Mouse (Mus musculus): ENCODE data around the gene Grsf1. TPM values are rescaled to one million over a fixed set of nuclear protein-coding genes. Genes with fewer than 3 reads are reported as not detected.

Grsf1 gene
- polyA plus RNA-seq, 1 experiment, result 60.7 TPM

- 28% methylated on average over 6 of the region's 6 CpGs for WGBS
Observed at GRCm38 (mm10) chr5:88679341-88679740, 3.4 kb upstream of the Grsf1 start.

GRCm38 (mm10) chr5:88678929-88679328 is 3.0 kb upstream of the Grsf1 start:
- no peak for DNase-seq
- TF ChIP-seq CTCF (conservative IDR thresholded peaks at IDR 0.05; ENCODE audit: insufficient read depth, insufficient read length, low read depth, low read length) (no peak), POLR2A (IDR thresholded peaks at IDR 0.05; ENCODE audit: low read depth, low read length) (no peak)
- no peaks in the 10 kb centered on the region for H3K36me3 ChIP-seq (ENCODE audit: control insufficient read depth, insufficient read depth, low read length)
- 52% methylated on average over 7 of the region's 7 CpGs for WGBS
- no peak overlapping the region for H3K4me3 ChIP-seq (ENCODE audit: insufficient read depth, low read depth, low read length)
- no peaks in the 10 kb centered on the region for H3K27me3 ChIP-seq (replicated peaks; ENCODE audit: control insufficient read depth, insufficient read depth, low read length)
- H3K27ac ChIP-seq (ENCODE audit: insufficient read depth, low read depth, low read length), result no peak overlapping the region
- H3K4me1 ChIP-seq (ENCODE audit: control insufficient read depth, insufficient read depth, low read length), result peaks cover under 1% of the 10 kb centered on the region

More at GRCm38 (mm10) chr5:88679341-88679740, 3.4 kb upstream of the Grsf1 start:
- Histone ChIP-seq H3K27ac (ENCODE audit: insufficient read depth, low read depth, low read length) (no peak overlapping the region), H3K36me3 (ENCODE audit: control insufficient read depth, insufficient read depth, low read length) (no peaks in the 10 kb centered on the region), H3K4me3 (ENCODE audit: insufficient read depth, low read depth, low read length) (no peak overlapping the region), H3K27me3 (replicated peaks; ENCODE audit: control insufficient read depth, insufficient read depth, low read length) (no peaks in the 10 kb centered on the region), H3K4me1 (ENCODE audit: control insufficient read depth, insufficient read depth, low read length) (no peaks in the 10 kb centered on the region; the same call in 1 of the 2 replicates)
- no peak for DNase-seq
- TF ChIP-seq POLR2A (IDR thresholded peaks at IDR 0.05; ENCODE audit: low read depth, low read length) (no peak), CTCF (conservative IDR thresholded peaks at IDR 0.05; ENCODE audit: insufficient read depth, insufficient read length, low read depth, low read length) (no peak)

DNA sequence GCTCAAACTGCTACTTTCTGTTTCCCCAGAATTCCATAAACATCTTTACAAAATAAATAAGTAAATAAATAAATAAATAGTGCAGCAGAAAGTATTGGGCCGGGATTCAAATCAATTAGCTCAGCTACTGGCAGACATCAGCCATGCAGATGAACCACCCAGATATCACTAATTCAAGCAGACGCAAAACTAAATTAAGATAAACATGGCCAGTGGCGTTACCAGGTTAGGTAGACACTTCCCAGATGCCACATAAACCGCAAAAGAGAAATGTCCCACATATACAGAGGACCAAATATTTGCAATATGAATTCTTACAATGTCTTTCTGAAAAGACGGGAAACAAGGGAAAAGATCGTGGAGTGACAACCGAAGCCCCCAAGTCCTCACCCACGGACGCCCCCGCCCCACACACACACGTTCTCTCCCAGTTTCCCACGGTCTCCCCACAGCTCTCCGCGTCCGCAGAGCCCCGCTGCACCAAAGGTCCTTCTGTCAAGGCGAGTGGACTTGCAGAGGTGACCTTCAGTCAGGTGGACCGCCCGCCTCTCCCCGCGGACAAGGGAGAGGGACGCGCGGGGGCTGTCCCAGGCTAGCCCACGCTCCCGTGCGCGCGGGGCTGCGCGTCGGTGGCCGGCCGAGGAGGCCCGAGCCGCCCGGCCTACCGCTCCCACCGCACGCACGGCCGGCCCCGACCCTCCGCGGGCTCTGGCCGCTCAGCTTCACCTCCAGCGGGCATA is 1.1 kb downstream of the Grsf1 start:
- 1% methylated on average over 46 of the region's 47 CpGs for WGBS
- peak overlapping the region; percentile 61 for H3K27ac ChIP-seq (ENCODE audit: insufficient read depth, low read depth, low read length)
- peaks cover 8% of the 10 kb centered on the region for H3K36me3 ChIP-seq (ENCODE audit: control insufficient read depth, insufficient read depth, low read length)
- peak overlapping the region; percentile 60 for H3K4me3 ChIP-seq (ENCODE audit: insufficient read depth, low read depth, low read length)
- H3K4me1 ChIP-seq (ENCODE audit: control insufficient read depth, insufficient read depth, low read length), result peaks cover 8% of the 10 kb centered on the region
- peak; percentile 73 for DNase-seq
- H3K27me3 ChIP-seq (replicated peaks; ENCODE audit: control insufficient read depth, insufficient read depth, low read length), result no peaks in the 10 kb centered on the region
- TF ChIP-seq POLR2A (IDR thresholded peaks at IDR 0.05; ENCODE audit: low read depth, low read length), result no peak
- TF ChIP-seq CTCF (conservative IDR thresholded peaks at IDR 0.05; ENCODE audit: insufficient read depth, insufficient read length, low read depth, low read length), result no peak

GRCm38 (mm10) chr5:88663875-88664274 is 12.1 kb downstream of the Grsf1 start:
- DNase-seq, result no peak
- TF ChIP-seq POLR2A (IDR thresholded peaks at IDR 0.05; ENCODE audit: low read depth, low read length) (no peak), CTCF (conservative IDR thresholded peaks at IDR 0.05; ENCODE audit: insufficient read depth, insufficient read length, low read depth, low read length) (no peak)
- Histone ChIP-seq H3K4me3 (ENCODE audit: insufficient read depth, low read depth, low read length) (no peak overlapping the region), H3K27me3 (replicated peaks; ENCODE audit: control insufficient read depth, insufficient read depth, low read length) (no peaks in the 10 kb centered on the region), H3K36me3 (ENCODE audit: control insufficient read depth, insufficient read depth, low read length) (peaks cover 21% of the 10 kb centered on the region), H3K4me1 (ENCODE audit: control insufficient read depth, insufficient read depth, low read length) (peaks cover 2% of the 10 kb centered on the region; the same call in 1 of the 2 replicates), H3K27ac (ENCODE audit: insufficient read depth, low read depth, low read length) (no peak overlapping the region)
- 85% methylated on average over 5 of the region's 5 CpGs for WGBS

- peaks cover 23% of the 10 kb centered on the region for H3K36me3 ChIP-seq (ENCODE audit: control insufficient read depth, insufficient read depth, low read length)
- no peak overlapping the region for H3K27ac ChIP-seq (ENCODE audit: insufficient read depth, low read depth, low read length)
- no peaks in the 10 kb centered on the region for H3K27me3 ChIP-seq (replicated peaks; ENCODE audit: control insufficient read depth, insufficient read depth, low read length)
- WGBS, result 80% methylated on average over 3 of the region's 3 CpGs
- TF ChIP-seq CTCF (conservative IDR thresholded peaks at IDR 0.05; ENCODE audit: insufficient read depth, insufficient read length, low read depth, low read length) (no peak), POLR2A (IDR thresholded peaks at IDR 0.05; ENCODE audit: low read depth, low read length) (no peak)
- H3K4me1 ChIP-seq (ENCODE audit: control insufficient read depth, insufficient read depth, low read length), result peaks cover 2% of the 10 kb centered on the region; the same call in 1 of the 2 replicates
- no peak overlapping the region for H3K4me3 ChIP-seq (ENCODE audit: insufficient read depth, low read depth, low read length)
- no peak for DNase-seq
Observed at GRCm38 (mm10) chr5:88663151-88663550, 12.8 kb downstream of the Grsf1 start.

DNA sequence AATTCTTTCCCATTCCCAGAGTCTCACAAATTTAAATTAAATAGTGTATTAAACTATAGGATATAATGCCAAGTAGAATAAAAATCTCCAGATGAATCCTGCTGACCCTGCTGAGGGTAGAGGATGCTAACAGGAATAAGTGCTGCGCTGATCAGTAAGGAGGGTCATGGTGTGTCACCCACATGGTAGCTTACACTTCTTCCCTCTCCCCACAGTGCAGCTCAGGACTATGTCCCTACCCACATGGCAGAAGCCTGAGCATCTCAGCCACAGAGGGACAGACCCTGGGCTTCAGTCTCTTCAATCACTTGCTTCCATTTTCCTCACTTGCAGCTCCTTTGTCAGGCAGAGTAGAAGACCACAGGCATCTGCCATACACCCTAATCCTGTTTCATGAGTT is 18.1 kb downstream of the Grsf1 start:
- Histone ChIP-seq H3K27ac (ENCODE audit: insufficient read depth, low read depth, low read length) (no peak overlapping the region), H3K4me1 (ENCODE audit: control insufficient read depth, insufficient read depth, low read length) (no peaks in the 10 kb centered on the region), H3K4me3 (ENCODE audit: insufficient read depth, low read depth, low read length) (no peak overlapping the region), H3K27me3 (replicated peaks; ENCODE audit: control insufficient read depth, insufficient read depth, low read length) (no peaks in the 10 kb centered on the region), H3K36me3 (ENCODE audit: control insufficient read depth, insufficient read depth, low read length) (peaks cover 12% of the 10 kb centered on the region)
- 100% methylated on average over 1 of the region's 1 CpGs for WGBS
- TF ChIP-seq CTCF (conservative IDR thresholded peaks at IDR 0.05; ENCODE audit: insufficient read depth, insufficient read length, low read depth, low read length) (no peak), POLR2A (IDR thresholded peaks at IDR 0.05; ENCODE audit: low read depth, low read length) (no peak)
- no peak for DNase-seq

- Histone ChIP-seq H3K4me1 (ENCODE audit: control insufficient read depth, insufficient read depth, low read length) (no peaks in the 10 kb centered on the region), H3K4me3 (ENCODE audit: insufficient read depth, low read depth, low read length) (no peak overlapping the region), H3K27me3 (replicated peaks; ENCODE audit: control insufficient read depth, insufficient read depth, low read length) (no peaks in the 10 kb centered on the region), H3K36me3 (ENCODE audit: control insufficient read depth, insufficient read depth, low read length) (peaks cover 9% of the 10 kb centered on the region), H3K27ac (ENCODE audit: insufficient read depth, low read depth, low read length) (no peak overlapping the region)
- WGBS, result 75% methylated on average over 5 of the region's 5 CpGs
- no peak for TF ChIP-seq CTCF (conservative IDR thresholded peaks at IDR 0.05; ENCODE audit: insufficient read depth, insufficient read length, low read depth, low read length)
- no peak for TF ChIP-seq POLR2A (IDR thresholded peaks at IDR 0.05; ENCODE audit: low read depth, low read length)
- no peak for DNase-seq
Observed at GRCm38 (mm10) chr5:88652589-88652988, 23.4 kb downstream of the Grsf1 start.
